Mouse (Mus musculus) embryonic facial prominence, embryonic 10.5 days (tissue): ENCODE measurements around the gene Pih1d1. TPM values are rescaled to one million over a fixed set of nuclear protein-coding genes. Genes with fewer than 3 reads are reported as not detected.

ENCODE experiments used
- DNase-seq: peaks from one replicate; pipeline ENCODE4 v3.0.0-alpha.2; 2017; ENCODE audit warnings: low spot score
- H3K27ac ChIP-seq: fragments of 300-500 bp; sonication (generic); replicated peaks from 2 replicates; pipeline ENCODE4 v1.5.1; 2016; ENCODE audit warnings: mild to moderate bottlenecking
- H3K27me3 ChIP-seq: fragments of 300-500 bp; sonication (generic); replicated peaks from 2 replicates; pipeline ENCODE4 v1.6.1; 2016; ENCODE audit warnings: low read depth, mild to moderate bottlenecking; ENCODE audit not compliant: poor library complexity, severe bottlenecking
- H3K36me3 ChIP-seq: fragments of 300-500 bp; sonication (generic); replicated peaks from 2 replicates; pipeline ENCODE4 v1.6.1; 2016; ENCODE audit warnings: mild to moderate bottlenecking, moderate library complexity
- H3K4me1 ChIP-seq: fragments of 300-500 bp; sonication (generic); 2 replicates; pipeline ENCODE4 v1.6.1; 2016
- H3K4me3 ChIP-seq: fragments of 300-500 bp; sonication (generic); 2 replicates; pipeline ENCODE4 v1.5.1; 2016; ENCODE audit warnings: mild to moderate bottlenecking, moderate library complexity
- H3K9me3 ChIP-seq: fragments of 300-500 bp; sonication (generic); 2 replicates; pipeline ENCODE4 v1.6.1; 2016; ENCODE audit warnings: mild to moderate bottlenecking
- WGBS: fragments of 180-500 bp; shearing (Covaris S2); methylation state at CpG from one replicate; pipeline ENCODE4 v1.1.7; 2016; 5-methylcytosine and 5-hydroxymethylcytosine counted together
- polyA plus RNA-seq: library from polyadenylated mRNA; unstranded; fragments of >200 nt; fragmentation: Nextera tagmentation; extraction: Ambion mirVana; gene quantifications from 2 replicates; pipeline ENCODE4 v1.2.1, GENCODE M21; 2016

Gene Pih1d1
- polyA plus RNA-seq, 1 experiment from 2014 or later, result 99.6 TPM

GRCm38 (mm10) chr7:45155590-45155989 is 1.5 kb downstream of the Pih1d1 start:
- whole genome bisulfite sequencing, result 85% methylated on average over 9 of the region's 9 CpGs
- Histone ChIP-seq H3K27me3 (no peaks in the 10 kb centered on the region), H3K4me1 (peaks cover 28% of the 10 kb centered on the region), H3K9me3 (no peaks in the 10 kb centered on the region), H3K36me3 (peaks cover 43% of the 10 kb centered on the region), H3K4me3 (no peak overlapping the region; the same call in 1 of the 2 replicates), H3K27ac (no peak overlapping the region)
- no peak for DNase-seq

GRCm38 (mm10) chr7:45156206-45156605 is 2.1 kb downstream of the Pih1d1 start:
- 95% methylated on average over 15 of the region's 15 CpGs for WGBS
- Histone ChIP-seq H3K36me3 (peaks cover 50% of the 10 kb centered on the region), H3K27ac (no peak overlapping the region), H3K27me3 (no peaks in the 10 kb centered on the region), H3K9me3 (no peaks in the 10 kb centered on the region), H3K4me3 (no peak overlapping the region), H3K4me1 (peaks cover 22% of the 10 kb centered on the region)
- DNase-seq, result no peak

- WGBS, result 87% methylated on average over 14 of the region's 14 CpGs
- Histone ChIP-seq H3K4me1 (peaks cover 22% of the 10 kb centered on the region), H3K27ac (no peak overlapping the region), H3K4me3 (no peak overlapping the region), H3K36me3 (peaks cover 50% of the 10 kb centered on the region), H3K27me3 (peaks cover 3% of the 10 kb centered on the region), H3K9me3 (no peaks in the 10 kb centered on the region)
- DNase-seq, result no peak
Measured at GRCm38 (mm10) chr7:45157459-45157858, 3.4 kb downstream of the Pih1d1 start.

- Histone ChIP-seq H3K27ac (no peak overlapping the region), H3K4me3 (no peak overlapping the region), H3K4me1 (peaks cover 24% of the 10 kb centered on the region), H3K36me3 (peaks cover 50% of the 10 kb centered on the region), H3K9me3 (no peaks in the 10 kb centered on the region), H3K27me3 (peaks cover 18% of the 10 kb centered on the region)
- no peak for DNase-seq
- 92% methylated on average over 6 of the region's 6 CpGs for WGBS
Measured at GRCm38 (mm10) chr7:45158991-45159390, 4.9 kb downstream of the Pih1d1 start.

GRCm38 (mm10) chr7:45160316-45160800 is 6.3 kb downstream of the Pih1d1 start:
- Histone ChIP-seq H3K4me1 (peaks cover 17% of the 10 kb centered on the region), H3K27me3 (peaks cover 32% of the 10 kb centered on the region), H3K9me3 (no peaks in the 10 kb centered on the region), H3K36me3 (peaks cover 50% of the 10 kb centered on the region), H3K4me3 (no peak overlapping the region), H3K27ac (no peak overlapping the region)
- 90% methylated on average over 6 of the region's 6 CpGs for WGBS
- DNase-seq, result no peak

GRCm38 (mm10) chr7:45160866-45161265 is 6.8 kb downstream of the Pih1d1 start:
- peaks cover 17% of the 10 kb centered on the region for H3K4me1 ChIP-seq
- 91% methylated on average over 3 of the region's 3 CpGs for WGBS

GRCm38 (mm10) chr7:45161612-45162473 is 7.7 kb downstream of the Pih1d1 start:
- Histone ChIP-seq H3K36me3 (peaks cover 42% of the 10 kb centered on the region), H3K27me3 (peaks cover 47% of the 10 kb centered on the region), H3K27ac (peak overlapping the region; percentile 42), H3K9me3 (no peaks in the 10 kb centered on the region), H3K4me3 (peak overlapping the region; percentile 51), H3K4me1 (peaks cover 17% of the 10 kb centered on the region)
- peak; percentile 92 for DNase-seq
- 5% methylated on average over 35 of the region's 35 CpGs for WGBS

More at GRCm38 (mm10) chr7:45160866-45161265, 6.8 kb downstream of the Pih1d1 start:
- H3K9me3 ChIP-seq, result no peaks in the 10 kb centered on the region
- no peak overlapping the region for H3K27ac ChIP-seq
- peaks cover 37% of the 10 kb centered on the region for H3K27me3 ChIP-seq
- no peak overlapping the region for H3K4me3 ChIP-seq
- DNase-seq, result no peak
- peaks cover 50% of the 10 kb centered on the region for H3K36me3 ChIP-seq

GRCm38 (mm10) chr7:45162551-45162950 is 8.4 kb downstream of the Pih1d1 start:
- DNase-seq, result no peak
- H3K4me1 ChIP-seq, result peaks cover 17% of the 10 kb centered on the region
- peak overlapping the region; percentile 51 for H3K4me3 ChIP-seq
- H3K36me3 ChIP-seq, result peaks cover 37% of the 10 kb centered on the region
- no peaks in the 10 kb centered on the region for H3K9me3 ChIP-seq
- peaks cover 54% of the 10 kb centered on the region for H3K27me3 ChIP-seq
- WGBS, result 29% methylated on average over 6 of the region's 6 CpGs
- peak overlapping the region; percentile 42 for H3K27ac ChIP-seq

- 77% methylated on average over 9 of the region's 9 CpGs for WGBS
- no peak for DNase-seq
- H3K4me3 ChIP-seq, result peak overlapping the region; percentile 57; the same call in 1 of the 2 replicates
Measured at GRCm38 (mm10) chr7:45162996-45163615, 9.0 kb downstream of the Pih1d1 start.

GRCm38 (mm10) chr7:45163735-45164490 is 9.8 kb downstream of the Pih1d1 start, which contains the start of gene Slc17a7:
TSS of gene Slc17a7 (plus strand) at chr7:45163949.
- H3K4me3 ChIP-seq, result peak within 1 kb of the TSS; percentile 57
- peaks cover 3% of the 10 kb centered on the region for H3K9me3 ChIP-seq
- peaks cover 26% of the 10 kb centered on the region for H3K4me1 ChIP-seq
- H3K27me3 ChIP-seq, result peaks cover 68% of the 10 kb centered on the region
- H3K27ac ChIP-seq, result no peak within 1 kb of the TSS
- peaks cover 23% of the 10 kb centered on the region for H3K36me3 ChIP-seq
- WGBS, result 2% methylated on average over 41 of the region's 41 CpGs
- peak; percentile 60 for DNase-seq

More at GRCm38 (mm10) chr7:45162996-45163615, 9.0 kb downstream of the Pih1d1 start:
- Histone ChIP-seq H3K36me3 (peaks cover 31% of the 10 kb centered on the region), H3K4me1 (peaks cover 22% of the 10 kb centered on the region), H3K27ac (no peak overlapping the region), H3K9me3 (no peaks in the 10 kb centered on the region), H3K27me3 (peaks cover 60% of the 10 kb centered on the region)

GRCm38 (mm10) chr7:45164833-45165232 is 10.7 kb downstream of the Pih1d1 start:
- WGBS, result 73% methylated on average over 5 of the region's 5 CpGs
- DNase-seq, result no peak
- Histone ChIP-seq H3K27ac (no peak overlapping the region), H3K4me3 (no peak overlapping the region), H3K4me1 (peaks cover 26% of the 10 kb centered on the region), H3K27me3 (peaks cover 77% of the 10 kb centered on the region), H3K36me3 (peaks cover 14% of the 10 kb centered on the region), H3K9me3 (peaks cover 12% of the 10 kb centered on the region)

GRCm38 (mm10) chr7:45165701-45166100 is 11.6 kb downstream of the Pih1d1 start:
- Histone ChIP-seq H3K27ac (no peak overlapping the region), H3K4me1 (peaks cover 26% of the 10 kb centered on the region), H3K4me3 (no peak overlapping the region), H3K9me3 (peaks cover 21% of the 10 kb centered on the region), H3K27me3 (peaks cover 86% of the 10 kb centered on the region), H3K36me3 (peaks cover 5% of the 10 kb centered on the region)
- WGBS, result 44% methylated on average over 11 of the region's 11 CpGs
- no peak for DNase-seq
